Mouse (Mus musculus) brain, adult 2 months (tissue): ENCODE data around the gene Gm49373.
A peak's percentile ranks its signal among the peaks of the same experiment; 100 is the strongest.

Experiments
- DNase-seq: peaks from one replicate; pipeline ENCODE4 v3.0.0; 2011; ENCODE audit warnings: low read depth, low spot score

Gene Gm49373

DNA sequence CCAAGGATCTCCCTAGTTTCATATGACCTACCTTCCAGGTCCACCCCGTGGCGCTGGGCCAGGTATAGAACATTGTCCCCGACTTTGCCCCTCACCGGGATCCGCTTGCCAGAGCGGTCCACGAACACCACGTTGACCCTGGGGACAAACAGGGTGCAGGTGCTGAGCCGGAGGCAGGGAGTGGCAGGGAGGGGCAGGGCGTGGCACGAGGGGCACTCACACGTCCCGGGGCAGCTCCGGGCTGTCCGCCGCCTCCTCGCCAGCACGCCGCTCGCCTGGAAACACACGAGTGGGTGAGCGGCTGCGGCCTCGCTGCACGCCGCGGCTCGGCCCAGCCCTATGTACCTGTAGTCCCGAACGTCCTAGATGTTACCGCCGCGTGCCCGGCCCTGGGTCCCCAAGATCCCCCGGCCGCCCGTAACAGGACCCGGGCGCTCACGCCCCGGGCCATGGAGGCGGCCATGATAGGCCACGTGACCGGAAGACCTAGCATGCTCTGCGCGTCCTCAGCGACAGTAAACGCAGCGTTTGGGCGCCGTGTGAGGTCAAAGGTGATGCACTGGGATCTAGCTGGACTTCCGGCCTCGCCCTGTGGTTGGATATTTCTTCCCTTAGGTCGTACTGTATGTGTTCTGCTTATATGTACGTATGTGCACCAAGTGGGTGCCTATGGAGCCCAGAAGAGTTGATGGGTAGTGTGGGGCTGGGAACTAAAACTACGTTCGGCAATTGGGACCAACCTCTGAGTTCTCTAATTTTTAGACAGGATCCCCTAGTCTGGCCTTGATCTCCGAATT lies at the start of gene Gm49373, which contains the start of gene Fdx1l:
TSS of gene Gm49373 (minus strand) at position 53 of the 797 bp plus-strand sequence.
TSS of gene Fdx1l (minus strand) at position 571 of the 797 bp plus-strand sequence.
- peak; percentile 97 for DNase-seq

- DNase-seq: no peak
Observed at GRCm38 (mm10) chr9:21121483-21121882, 48.6 kb upstream of the Gm49373 start.

GRCm38 (mm10) chr9:21117073-21117472 lies 44.2 kb upstream of the Gm49373 start:
- no peak for DNase-seq

DNA sequence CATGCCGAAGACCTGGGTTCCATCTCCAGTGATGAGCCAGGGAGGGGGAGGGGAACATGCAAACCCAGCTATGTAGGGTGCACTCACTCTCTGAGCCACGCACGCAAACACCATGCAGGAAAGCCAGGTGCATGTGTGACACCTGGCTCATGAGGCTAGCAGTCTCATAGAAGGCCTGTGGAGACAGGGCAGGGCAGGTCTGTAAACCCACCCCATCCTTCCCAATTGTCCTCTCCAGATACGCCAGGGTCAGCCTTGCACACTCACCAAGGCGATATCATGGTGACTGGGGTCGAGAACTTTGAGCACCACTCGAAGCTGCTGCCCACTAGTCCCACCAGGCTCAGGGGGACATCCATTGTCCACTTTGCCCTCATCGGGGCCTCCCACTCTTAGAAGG lies 42.2 kb upstream of the Gm49373 start:
- DNase-seq: no peak

- peak; percentile 68 for DNase-seq
Observed at GRCm38 (mm10) chr9:21114190-21114589, 41.3 kb upstream of the Gm49373 start.

GRCm38 (mm10) chr9:21113751-21114150 lies 40.9 kb upstream of the Gm49373 start:
- DNase-seq: no peak

- DNase-seq: no peak
Observed at GRCm38 (mm10) chr9:21107607-21108237, 34.8 kb upstream of the Gm49373 start.

DNA sequence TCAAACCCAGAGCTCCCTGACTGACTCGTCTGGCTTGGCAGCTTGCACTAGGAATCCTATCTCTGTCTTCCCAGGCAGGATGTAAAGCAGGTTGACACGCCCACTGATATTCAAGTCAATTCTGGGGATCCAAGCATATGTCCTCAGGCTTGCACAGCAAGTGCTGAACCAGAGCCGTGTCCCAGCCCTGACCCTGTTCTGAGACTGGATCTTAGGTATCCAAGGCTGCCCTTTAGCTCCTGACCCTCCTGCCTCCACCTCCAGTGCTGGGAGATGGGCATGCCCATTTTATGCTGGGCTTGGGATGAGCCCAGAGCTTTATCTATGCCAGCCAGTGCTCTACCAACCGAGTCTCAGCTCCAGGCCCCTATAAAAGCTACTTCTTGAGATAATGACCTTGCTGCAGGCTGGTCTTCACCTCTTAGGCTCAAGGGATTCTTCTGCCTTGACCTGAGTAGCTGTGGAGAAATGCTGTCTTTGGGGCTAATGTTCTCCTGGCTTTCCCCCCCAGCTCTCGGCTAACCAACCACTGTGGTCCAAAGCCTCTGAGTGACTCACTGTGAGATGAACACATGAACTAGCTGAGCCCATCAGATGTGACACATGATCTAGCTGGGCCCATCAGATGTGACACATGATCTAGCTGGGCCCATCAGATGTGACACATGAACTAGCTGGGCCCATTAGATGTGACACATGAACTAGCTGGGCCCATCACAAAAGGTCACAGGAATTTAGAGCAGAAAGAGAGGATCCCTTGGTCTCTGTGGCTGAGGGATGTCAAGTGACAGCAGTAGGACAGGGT lies 33.1 kb upstream of the Gm49373 start:
- DNase-seq: peak; percentile 60

- no peak for DNase-seq
Observed at GRCm38 (mm10) chr9:21104814-21105213, 31.9 kb upstream of the Gm49373 start.

DNA sequence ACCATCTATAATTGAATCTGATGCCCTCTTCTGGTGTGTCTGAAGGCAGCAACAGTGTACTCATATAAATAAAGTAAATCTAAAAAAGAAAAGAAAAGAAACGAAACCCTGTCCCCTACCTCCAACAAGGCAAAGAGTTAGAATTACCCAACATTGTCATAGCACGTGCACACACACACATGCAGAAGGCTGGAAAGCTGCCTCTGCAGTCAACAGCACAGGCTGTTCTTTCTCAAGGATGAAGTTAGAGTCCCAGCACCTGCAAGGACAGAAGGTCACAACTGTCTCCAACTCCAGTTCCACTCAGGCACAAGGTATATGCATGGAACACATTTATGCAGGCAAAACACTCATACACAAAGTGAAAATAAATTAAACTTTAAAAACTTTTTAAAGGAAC lies 29.2 kb upstream of the Gm49373 start:
- no peak for DNase-seq

DNA sequence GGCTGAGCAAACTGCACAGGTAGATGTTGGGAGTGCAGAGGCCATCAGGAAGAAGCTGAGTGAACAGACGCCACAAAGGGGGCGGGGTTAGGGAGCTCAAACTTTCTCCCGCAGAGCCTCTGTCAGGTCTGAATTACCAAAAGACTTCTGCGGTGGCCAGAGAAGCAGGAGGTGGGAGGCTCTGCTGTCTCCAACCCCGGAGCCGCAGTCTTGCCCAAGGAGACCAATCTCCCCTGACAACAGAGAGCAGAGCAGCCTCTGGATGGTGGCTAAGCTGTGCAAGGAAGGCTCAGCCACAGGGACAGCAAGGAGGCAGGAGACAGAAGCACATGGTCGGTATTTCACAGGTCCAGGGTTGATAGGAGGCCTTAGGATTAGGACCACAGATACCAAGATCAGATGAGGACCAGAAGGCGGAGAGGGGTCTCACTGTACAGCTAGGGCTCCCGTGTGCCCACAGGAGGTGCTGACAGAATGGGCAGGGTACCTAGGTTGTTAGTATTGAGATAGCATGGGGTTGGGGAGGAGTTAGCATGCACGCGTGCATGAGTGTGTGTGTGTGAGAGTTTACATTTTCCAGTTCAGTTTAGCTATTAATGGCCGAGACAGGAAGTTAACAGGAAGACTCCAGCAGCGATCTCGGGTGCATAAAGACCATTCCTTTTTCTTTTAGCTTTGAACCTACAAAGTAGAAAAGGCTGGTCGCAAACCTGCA lies 27.7 kb upstream of the Gm49373 start:
- no peak for DNase-seq

- DNase-seq: peak; percentile 92
Observed at GRCm38 (mm10) chr9:21097793-21098192, 24.9 kb upstream of the Gm49373 start.

DNA sequence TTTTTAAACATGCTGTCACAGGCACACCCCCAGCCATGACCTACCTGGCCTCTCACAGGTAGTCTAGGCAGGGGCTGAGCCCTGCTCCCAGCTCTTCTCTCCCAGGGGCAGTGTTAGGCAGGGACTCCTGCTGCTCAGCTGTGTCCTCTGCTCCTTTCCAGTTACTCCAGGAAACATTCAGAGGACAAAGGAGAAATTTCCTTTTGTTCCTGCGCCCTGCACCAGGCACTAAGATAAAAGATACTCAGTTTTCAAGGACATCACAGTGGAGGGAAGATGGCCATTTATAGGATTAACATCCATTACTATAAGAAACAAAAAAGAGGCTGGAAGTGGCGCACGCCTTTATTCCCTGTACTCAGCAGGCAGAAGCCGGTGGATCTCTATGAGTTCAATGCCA lies 23.1 kb upstream of the Gm49373 start:
- DNase-seq: no peak

DNA sequence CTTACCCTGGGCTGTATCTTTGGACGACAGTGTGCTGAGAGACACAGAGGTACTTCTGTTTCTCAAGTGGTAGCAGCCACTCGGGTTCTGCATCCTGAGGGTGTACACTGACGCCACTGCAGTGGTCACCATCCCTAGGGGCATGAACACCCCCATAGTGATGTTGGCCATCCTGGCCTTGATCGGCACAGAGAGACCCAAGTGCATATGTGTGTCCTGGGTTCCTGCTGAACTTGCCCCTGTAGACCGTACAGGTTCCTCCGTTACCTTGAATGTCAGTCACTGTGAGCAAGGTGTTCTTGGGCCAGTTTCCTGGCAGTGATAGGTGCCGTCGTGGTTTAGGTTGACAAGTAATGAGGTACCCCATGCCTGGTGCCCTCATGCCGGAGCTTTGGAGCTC lies 20.5 kb upstream of the Gm49373 start:
- DNase-seq: no peak

DNA sequence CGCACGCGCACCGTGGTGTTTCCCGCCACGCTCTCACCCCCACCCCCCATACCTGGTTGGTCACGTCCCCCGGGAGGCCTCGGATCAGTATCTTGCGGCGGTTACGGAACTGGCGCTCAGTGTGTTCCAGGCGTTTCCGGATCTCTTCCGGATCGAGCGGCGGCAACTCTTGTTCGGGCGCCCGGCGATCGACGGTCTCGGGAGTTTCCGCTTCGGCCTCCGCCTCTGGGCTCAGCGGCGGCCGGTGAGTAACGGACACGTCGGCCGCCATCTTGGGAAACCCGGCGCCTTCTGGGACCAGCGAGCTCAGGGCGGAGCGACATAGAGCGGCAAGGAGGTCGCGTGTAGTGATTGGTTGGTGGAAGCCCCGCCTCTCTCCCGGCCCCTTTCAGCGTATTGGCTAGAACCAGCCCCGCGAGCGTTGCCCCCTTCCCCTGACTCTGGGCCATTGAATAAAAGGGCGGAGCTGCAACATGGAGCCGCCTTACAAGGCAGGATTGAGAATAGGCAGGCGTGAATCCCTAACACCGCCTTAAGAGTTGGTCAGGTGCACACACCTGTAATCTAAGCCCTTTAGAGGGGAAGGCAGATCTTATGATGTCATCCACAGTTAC lies 18.9 kb upstream of the Gm49373 start, which contains the start of the genes Gm38431 and Raver1:
TSS of gene Gm38431 (minus strand) at position 291 of the 614 bp plus-strand sequence.
TSS of gene Raver1 (minus strand) at position 302 of the 614 bp plus-strand sequence.
- DNase-seq: peak; percentile 99

DNA sequence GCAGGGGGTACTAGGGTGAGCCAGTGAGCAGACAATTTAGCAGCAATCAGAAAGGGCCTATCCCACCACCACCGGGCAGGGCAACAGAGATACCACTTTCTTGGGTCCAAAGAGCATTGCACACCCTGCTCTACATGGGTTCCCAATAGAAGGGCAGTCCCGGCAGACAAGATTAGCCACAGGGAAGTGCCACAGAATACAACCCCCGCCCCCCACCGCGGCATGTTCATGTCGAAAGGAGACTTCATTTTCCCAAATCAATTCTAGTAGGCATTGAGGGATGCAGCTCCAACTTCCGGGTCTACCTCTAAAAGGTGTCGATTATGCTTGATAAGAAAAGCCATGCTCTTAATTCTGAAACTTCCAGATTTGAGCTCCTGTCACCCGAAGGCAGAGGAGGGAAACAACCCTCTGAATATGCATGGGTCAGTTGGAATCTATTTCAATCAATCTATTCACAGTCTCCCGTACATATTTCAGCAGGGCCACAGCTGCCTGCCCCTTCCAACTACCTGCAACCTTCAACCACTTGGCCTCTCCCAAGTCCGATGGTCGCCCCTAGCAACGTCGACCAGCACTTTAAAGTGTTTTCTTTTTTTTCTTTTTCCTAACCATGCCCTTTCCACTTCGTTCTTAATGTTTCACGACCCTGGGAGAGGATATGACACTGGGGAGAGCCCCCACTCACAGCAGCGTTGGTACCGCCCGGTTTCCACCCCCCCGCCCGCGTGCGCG lies 18.2 kb upstream of the Gm49373 start:
- DNase-seq: no peak

DNA sequence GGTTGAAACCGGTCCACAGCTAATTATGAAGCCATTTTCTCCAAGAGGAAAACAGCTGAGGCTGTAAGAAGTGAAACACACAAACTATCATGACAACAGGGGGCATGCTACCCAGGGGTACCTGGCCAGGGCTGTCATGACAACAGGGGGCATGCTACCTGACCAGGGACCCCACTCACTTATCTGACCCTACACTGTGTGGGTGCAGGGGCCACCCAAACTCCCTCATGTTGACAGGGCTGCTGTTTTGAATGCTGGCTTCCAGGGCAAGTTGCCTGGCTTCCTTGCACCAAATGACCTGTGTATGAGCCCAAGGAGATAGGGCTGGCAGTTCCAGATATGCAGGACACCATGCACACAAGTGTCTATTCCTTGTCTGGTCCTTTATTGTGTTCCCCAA lies 17.6 kb upstream of the Gm49373 start:
- DNase-seq: no peak

- no peak for DNase-seq
Observed at GRCm38 (mm10) chr9:21083324-21083723, 10.4 kb upstream of the Gm49373 start.

- DNase-seq: no peak
Observed at GRCm38 (mm10) chr9:21081127-21081526, 8.2 kb upstream of the Gm49373 start.

GRCm38 (mm10) chr9:21075625-21076024 lies 2.7 kb upstream of the Gm49373 start:
- no peak for DNase-seq
